Mouse (Mus musculus) B cell, adult 67 days (primary cell): ENCODE measurements around the gene Ddx39b. TPM values are rescaled to one million over a fixed set of nuclear protein-coding genes. Genes with fewer than 3 reads are reported as not detected.

Source experiments
- total RNA-seq, 2 experiments: library from RNA; stranded (reverse); gene quantifications; 4 replicates each; pipeline ENCODE4 v1.2.4; 2023

Ddx39b gene
- 100 to 1,000 TPM; 440 to 473 TPM for total RNA-seq

DNA sequence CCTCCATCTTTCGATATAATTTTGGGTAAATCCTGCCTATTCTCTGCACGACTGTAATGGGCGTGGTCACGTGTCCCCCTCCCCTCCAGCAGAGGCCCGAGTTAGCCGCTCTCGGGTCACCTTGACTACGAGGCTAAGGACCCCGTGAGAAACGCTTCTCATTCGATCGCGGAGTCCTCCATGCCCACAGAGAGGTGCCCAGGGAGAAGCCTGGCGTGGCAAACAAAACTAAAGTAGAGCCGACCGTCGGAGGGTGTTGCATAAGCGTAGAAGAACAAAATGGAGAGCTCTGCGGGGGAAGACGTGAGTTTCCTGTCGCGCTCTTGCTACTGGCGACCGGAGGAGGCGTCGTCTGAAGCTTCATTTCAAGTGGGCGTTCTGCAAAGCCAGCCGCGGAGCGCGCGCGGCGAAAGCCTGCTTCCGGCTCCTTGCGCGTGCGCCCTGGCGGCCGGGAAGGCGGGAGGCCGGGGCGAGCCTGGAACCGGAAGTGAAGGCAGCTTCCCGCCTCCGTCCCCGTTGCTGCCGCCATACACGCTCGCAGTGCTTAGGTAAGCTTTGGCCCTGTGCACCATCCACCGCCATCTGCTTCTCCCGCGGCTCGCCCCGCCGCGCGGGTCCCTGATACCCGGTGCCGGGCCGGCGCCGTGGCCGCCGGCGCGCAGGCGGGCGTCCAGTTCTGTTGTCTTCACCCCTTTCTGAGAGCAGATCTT is at the start of gene Ddx39b:
Ddx39b (plus strand) TSS at position 442 of the 710 bp plus-strand sequence.

DNA sequence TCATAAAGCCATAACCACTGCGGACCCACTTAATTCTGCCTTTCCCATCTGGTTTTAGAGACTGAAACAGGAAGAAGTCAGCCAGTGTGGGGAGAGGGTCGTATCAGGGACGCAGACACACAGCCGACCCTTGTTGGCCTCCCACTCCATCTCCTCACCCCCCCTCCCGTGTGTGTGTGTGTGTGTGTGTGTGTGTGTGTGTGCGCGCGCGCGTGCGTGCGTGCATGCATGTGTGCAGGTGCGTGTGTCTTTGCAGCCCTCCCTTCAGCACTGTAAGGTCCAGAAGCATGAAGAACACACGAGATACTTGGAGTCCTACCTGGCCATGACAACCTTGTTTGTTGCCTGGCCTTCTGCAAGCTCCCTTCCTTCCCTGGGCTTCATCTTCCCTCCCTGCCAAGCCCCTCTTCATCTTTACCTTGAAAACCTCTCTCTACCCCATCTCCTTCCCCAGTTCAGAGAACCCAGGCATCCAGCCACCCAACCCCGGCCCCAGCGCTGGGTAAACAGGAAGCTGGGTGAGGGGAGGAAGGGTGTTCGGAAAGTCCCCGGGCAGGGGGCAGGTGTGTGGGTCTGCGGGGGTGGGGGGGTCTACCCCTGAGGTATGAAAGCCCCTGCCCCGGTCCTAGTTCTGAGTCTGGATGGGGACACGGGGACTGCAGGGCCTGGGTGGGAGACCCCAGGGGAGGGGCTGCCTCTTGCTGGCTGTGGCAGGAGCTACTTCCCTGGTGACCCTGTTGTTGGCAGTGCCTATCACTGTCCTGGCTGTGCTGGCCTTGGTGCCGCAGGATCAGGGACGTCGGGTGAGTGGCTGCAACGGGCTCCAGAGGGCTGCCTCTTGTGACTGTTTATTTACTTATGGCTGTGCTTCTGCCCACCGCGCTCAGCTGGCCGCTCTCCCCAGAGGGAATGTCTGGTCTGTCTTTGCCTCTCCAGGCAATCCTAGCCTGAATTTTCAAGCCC is 47.4 kb upstream of the Ddx39b start, which contains the start of gene Ltb:
Ltb (plus strand) TSS at position 559 of the 963 bp plus-strand sequence.

DNA sequence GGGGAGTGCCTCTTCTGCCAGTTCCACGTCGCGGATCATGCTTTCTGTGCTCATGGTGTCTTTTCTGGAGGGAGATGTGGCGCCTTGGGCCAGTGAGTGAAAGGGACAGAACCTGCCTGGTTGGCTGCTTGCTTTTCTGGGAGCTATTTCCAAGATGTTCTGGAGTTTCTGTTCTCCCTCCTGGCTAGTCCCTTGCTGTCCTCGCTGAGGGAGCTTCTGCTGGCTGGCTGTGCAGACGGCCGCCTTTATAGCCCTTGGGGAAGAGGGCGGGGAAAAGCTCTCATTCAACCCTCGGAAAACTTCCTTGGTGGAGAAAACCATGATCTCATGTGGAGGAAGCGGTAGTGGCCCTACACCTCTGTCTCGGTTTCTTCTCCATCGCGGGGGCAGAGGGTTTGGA is 39.8 kb upstream of the Ddx39b start, which contains the start of gene Tnf:
Tnf (minus strand) TSS at position 221 of the 400 bp plus-strand sequence.

DNA sequence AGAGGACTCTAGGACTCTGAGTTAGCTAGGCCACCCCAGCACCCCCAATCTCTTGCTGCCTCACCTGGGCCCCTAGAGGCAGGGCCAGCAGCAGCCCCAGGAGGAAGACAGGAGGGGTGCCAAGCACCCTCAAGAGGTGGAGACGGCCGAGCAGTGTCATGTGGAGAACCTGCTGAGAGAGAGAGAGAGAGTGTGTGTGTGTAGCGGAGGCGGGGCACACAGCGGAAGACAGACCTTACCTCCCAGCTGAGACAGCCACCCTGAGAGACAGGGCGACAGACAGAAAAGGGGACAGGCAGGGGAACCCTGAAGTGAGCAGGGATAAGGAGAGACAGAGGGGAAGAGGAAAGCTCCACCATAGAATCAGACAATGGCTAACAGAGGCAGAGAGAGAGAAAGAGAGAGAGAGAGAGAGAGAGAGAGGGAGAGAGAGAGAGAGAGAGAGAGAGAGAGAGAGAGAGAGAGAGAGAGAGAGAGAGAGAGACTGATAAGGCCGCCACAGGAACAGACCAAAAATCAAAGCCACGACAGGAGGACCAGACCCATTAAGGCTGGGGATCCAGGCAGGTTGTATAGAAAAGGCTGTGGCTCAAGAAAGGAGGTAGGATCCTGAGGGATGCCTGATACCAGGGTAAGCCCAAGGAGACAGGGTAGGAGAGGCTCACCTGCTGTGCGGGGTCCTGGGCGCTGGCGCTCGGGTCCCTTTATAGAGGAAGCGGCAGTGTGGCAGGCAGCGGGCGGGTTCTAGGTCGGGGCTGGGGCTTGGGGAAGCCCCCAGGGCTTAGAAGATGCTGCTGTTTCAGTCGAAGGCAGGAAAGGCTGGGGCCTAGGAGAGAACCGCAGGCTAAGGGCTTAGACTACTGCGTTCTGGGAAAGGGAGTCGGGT is 36.8 kb upstream of the Ddx39b start, which contains the start of gene Lta:
Lta (minus strand) TSS at position 858 of the 886 bp plus-strand sequence.

GRCm38 (mm10) chr17:35220156-35220952 is 21.2 kb upstream of the Ddx39b start, which contains the start of gene Gm16181:
Gene Gm16181, plus strand, starts transcription at chr17:35220834.

DNA sequence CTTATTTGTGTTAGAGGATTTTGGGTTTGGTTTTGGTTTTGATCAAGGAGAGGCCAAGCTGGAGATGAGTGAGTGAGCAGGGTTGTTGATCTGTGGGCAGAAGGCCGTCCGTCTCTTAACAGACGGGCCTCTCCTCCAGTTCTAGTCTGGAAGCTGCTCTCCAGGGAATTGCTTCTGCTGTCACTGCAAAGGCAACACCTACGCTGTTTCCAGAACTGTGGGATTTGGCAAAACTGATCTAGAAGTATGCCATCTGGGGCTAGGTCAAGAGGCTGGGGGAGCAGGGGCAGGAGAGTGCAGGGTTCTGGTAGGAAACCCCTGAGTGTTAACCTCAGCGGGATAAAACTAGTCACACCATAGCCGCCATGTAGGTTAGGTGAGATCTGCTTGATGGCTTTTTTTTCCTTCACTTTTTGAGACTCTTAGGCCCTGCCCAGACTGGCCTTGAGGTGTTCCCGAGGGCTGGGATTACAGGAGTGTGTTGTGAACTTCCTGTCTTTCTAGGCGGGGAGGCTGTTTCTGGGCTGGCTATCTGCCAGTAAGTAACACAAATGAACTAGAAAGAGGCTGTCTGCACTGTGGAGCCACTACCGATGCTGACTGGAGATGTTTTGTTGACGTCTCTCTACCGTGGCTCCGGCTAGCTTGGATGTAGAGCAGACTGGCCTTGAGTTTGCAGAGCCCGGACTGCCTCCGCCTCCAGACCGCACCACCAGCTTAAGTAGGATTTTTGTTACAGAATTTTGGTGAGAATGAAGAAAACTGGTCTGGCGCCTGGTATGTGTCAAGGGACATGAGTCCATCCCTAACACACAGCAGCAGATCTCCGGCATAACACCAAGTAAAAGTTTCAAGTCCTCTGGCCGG is 8.2 kb upstream of the Ddx39b start, which contains the start of gene Atp6v1g2:
Atp6v1g2 (plus strand) TSS at position 547 of the 867 bp plus-strand sequence.

DNA sequence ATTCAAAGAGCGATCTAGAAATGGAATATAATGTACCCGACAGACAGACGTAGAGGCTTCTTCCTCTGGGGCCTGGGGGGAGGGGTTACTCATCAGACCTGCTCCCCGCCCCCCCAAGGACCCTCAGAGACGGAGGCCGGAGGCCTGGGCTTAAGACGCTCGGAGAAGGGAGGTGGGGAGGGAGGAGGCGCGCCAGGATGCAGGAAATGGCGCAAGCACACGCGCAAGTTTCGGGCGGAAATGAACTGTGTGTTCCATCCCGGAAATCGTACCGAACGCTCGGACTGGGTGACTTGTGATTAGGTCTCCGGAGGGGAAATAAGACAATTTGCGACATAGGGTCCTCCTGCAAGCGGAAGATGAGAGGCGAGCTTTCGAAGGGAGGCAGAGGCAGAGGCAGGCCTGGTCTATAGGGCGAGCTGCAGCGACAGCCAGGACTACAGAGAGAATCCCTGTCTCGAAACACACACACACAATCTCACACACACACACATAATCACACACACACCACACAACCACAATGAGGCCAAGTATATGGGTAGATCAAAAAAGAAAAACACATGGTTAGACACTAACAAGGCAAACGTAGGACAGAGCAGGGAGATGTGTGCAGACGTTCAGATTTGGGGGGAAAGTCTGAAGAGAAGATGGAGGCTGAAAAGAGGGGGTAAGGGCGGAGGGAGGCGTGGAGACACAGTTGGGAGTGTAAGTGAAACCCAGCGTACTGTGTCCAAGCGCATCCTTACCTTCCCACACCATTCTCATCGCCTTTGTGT is 5.7 kb upstream of the Ddx39b start, which contains the start of gene Nfkbil1:
Nfkbil1 (minus strand) TSS at position 179 of the 776 bp plus-strand sequence.

DNA sequence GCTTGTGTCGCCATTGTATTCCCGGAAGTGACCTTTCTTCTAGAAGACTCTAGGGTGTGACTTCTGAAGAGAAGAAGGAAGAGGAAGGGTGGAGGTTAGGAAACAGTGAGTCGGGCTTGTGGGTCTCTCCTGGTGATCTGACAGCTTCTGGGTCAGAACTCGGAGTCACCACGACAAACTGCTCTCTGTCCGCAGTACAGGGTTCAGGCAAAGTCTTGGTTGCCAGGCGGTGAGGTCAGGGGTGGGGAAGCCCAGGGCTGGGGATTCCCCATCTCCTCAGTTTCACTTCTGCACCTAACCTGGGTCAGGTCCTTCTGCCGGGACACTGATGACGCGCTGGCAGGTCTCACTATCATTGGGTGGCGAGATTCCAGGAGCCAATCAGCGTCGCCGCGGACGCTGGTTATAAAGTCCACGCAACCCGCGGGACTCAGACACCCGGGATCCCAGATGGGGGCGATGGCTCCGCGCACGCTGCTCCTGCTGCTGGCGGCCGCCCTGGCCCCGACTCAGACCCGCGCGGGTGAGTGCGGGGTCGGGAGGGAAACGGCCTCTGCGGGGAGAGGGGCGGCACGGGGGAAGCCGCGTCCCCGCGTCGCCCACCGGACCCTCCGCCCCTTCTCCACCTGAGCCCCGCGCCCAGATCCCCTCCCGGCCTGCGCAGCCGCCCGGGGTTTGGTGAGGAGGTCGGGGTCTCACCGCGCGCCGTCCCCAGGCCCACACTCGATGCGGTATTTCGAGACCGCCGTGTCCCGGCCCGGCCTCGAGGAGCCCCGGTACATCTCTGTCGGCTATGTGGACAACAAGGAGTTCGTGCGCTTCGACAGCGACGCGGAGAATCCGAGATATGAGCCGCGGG is 21.3 kb downstream of the Ddx39b start, which contains the start of gene H2-D1:
H2-D1 (plus strand) TSS at position 67 of the 859 bp plus-strand sequence.

Other genes with a start within 250 kb of the Ddx39b start
- 100 to 1,000 TPM; 290 to 310 TPM for gene Vars, start 240.8 kb upstream of the Ddx39b start, total RNA-seq
- under 1 TPM; 0.50 to 0.75 TPM for gene Vwa7, start 225.2 kb upstream of the Ddx39b start, total RNA-seq
- gene Sapcd1, start 213.7 kb upstream of the Ddx39b start, total RNA-seq, result 1 to 10 TPM; 4.8 to 5.7 TPM
- 10 to 100 TPM in 1 of 2 experiments, 1 to 10 TPM in 1; 9.7 to 13.8 TPM for gene Msh5, start 195.0 kb upstream of the Ddx39b start, total RNA-seq
- gene Clic1, start 191.8 kb upstream of the Ddx39b start, total RNA-seq, result 100 to 1,000 TPM; 210 to 218 TPM
- 1 to 10 TPM; 3.4 to 5.2 TPM for gene Ddah2, start 182.7 kb upstream of the Ddx39b start, total RNA-seq
- not detected for gene Ly6g6c, start 176.4 kb upstream of the Ddx39b start, total RNA-seq
- not detected for gene Mpig6b, start 175.6 kb upstream of the Ddx39b start, total RNA-seq
- not detected for gene Ly6g6e, start 164.8 kb upstream of the Ddx39b start, total RNA-seq
- gene Ly6g6d, start 163.7 kb upstream of the Ddx39b start, total RNA-seq, result not detected
- not detected for gene Ly6g6f, start 156.1 kb upstream of the Ddx39b start, total RNA-seq
- 10 to 100 TPM; 71.6 to 74.8 TPM for gene Abhd16a, start 152.5 kb upstream of the Ddx39b start, total RNA-seq
- gene Ly6g5c, start 133.5 kb upstream of the Ddx39b start, total RNA-seq, result not detected
- 1 to 10 TPM; 1.5 to 1.7 TPM for gene Ly6g5b, start 126.3 kb upstream of the Ddx39b start, total RNA-seq
- 10 to 100 TPM; 31.1 to 34.0 TPM for gene Gpank1, start 120.3 kb upstream of the Ddx39b start, total RNA-seq
- gene Csnk2b, start 119.7 kb upstream of the Ddx39b start, total RNA-seq, result 100 to 1,000 TPM; 126 to 147 TPM
- 10 to 100 TPM; 16.6 to 25.1 TPM for gene D17H6S53E, start 115.4 kb upstream of the Ddx39b start, total RNA-seq
- gene Apom, start 109.7 kb upstream of the Ddx39b start, total RNA-seq, result under 1 TPM; 0.56 to 0.93 TPM
- 100 to 1,000 TPM; 412 to 463 TPM for gene Bag6, start 106.6 kb upstream of the Ddx39b start, total RNA-seq
- gene Prrc2a, start 76.8 kb upstream of the Ddx39b start, total RNA-seq, result 100 to 1,000 TPM; 364 to 379 TPM
- 1 to 10 TPM; 1.7 to 5.1 TPM for gene Aif1, start 65.7 kb upstream of the Ddx39b start, total RNA-seq
- gene Lst1, start 53.3 kb upstream of the Ddx39b start, total RNA-seq, result 10 to 100 TPM; 32.6 to 54.4 TPM
- gene Ltb, start 47.3 kb upstream of the Ddx39b start, total RNA-seq, result 100 to 1,000 TPM; 669 to 686 TPM
- gene Tnf, start 39.7 kb upstream of the Ddx39b start, total RNA-seq, result 10 to 100 TPM in 1 of 2 experiments, 1 to 10 TPM in 1; 9.6 to 14.5 TPM
- gene Lta, start 36.4 kb upstream of the Ddx39b start, total RNA-seq, result 10 to 100 TPM; 45.0 to 61.0 TPM
- gene Gm16181, start 20.9 kb upstream of the Ddx39b start, total RNA-seq, result not detected
- gene Atp6v1g2, start 8.1 kb upstream of the Ddx39b start, total RNA-seq, result 1 to 10 TPM; 1.2 to 2.9 TPM
- gene Nfkbil1, start 6.0 kb upstream of the Ddx39b start, total RNA-seq, result 10 to 100 TPM; 11.2 to 16.2 TPM
- 1,000 to 10,000 TPM; 1,708 to 1,769 TPM for gene H2-D1, start 21.0 kb downstream of the Ddx39b start, total RNA-seq
- 10 to 100 TPM in 1 of 2 experiments, 1 to 10 TPM in 1; 9.7 to 10.1 TPM for gene H2-Q1, start 78.7 kb downstream of the Ddx39b start, total RNA-seq
- gene H2-Q2, start 100.5 kb downstream of the Ddx39b start, total RNA-seq, result 1 to 10 TPM; 8.2 to 8.9 TPM
- gene H2-Q4, start 137.9 kb downstream of the Ddx39b start, total RNA-seq, result 100 to 1,000 TPM; 285 to 307 TPM
- 100 to 1,000 TPM; 249 to 254 TPM for gene H2-Q6, start 183.1 kb downstream of the Ddx39b start, total RNA-seq
- gene H2-Q7, start 197.4 kb downstream of the Ddx39b start, total RNA-seq, result 100 to 1,000 TPM; 133 to 144 TPM
- 10 to 100 TPM; 53.7 to 58.6 TPM for gene H2-Q10, start 228.3 kb downstream of the Ddx39b start, total RNA-seq